Comparison of ENCODE assay signal across 8 mouse cellular contexts in the genomic region with DNA sequence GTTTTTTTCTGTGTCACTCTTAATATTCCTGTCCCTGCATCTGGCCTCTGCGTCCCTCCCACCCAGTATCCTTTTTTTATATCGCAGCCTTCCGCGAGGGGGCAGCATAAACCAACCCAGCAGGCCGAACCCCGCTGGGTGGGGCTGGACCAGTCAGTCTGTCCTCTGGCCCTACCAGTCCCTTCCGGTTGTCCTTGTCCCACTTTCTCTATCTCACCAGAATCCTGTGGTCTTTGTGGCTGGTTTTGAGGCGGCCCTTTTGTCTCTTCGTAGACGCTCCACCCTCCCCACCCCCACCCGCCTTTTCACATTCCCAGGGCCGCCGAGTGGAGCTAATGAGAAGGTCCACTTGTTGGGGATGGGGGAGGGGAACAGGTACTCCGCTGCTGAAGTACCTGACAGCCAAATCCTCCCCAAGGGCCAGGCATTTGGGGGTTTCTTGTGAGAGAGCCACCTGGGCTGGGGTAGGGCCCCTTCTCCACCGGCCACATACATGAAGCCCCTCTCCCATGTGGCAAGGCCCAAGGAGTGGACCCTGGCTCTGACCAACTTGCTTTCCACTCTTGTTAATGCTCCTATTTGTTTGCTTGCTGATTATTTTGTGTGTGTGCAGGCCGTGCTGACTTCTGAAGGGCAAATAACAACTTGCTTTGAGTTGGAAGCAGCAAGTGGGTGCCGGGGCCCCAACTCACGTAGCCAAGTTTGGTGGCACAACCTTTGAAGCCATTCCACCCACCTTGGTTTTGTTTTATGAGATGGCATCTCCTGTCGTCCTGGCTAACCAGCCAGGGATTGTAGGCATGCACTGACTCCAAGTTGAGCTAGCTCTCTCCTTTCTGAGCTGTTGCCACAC. TPM values are rescaled to one million over a fixed set of nuclear protein-coding genes. Genes with fewer than 3 reads are reported as not detected.
DNase-seq lines count a peak whose midpoint lies in the region; ATAC-seq lines count a peak whose summit lies in the region.

A gene (minus strand): TSS at position 267 of the 853 bp plus-strand sequence.

- peaks cover 65% of the 10 kb centered on the region for H3K4me1 ChIP-seq in heart, embryonic 13.5 days
- H3K4me1 ChIP-seq in liver, embryonic 12.5 days, result peaks cover 59% of the 10 kb centered on the region

- H3K9me3 ChIP-seq in heart, embryonic 13.5 days, result no peaks in the 10 kb centered on the region
- H3K9me3 ChIP-seq in liver, embryonic 12.5 days (replicated peaks), result no peaks in the 10 kb centered on the region

- H3K27me3 ChIP-seq in heart, embryonic 13.5 days (replicated peaks), result no peaks in the 10 kb centered on the region
- peaks cover 5% of the 10 kb centered on the region; the same call in 1 of the 2 replicates for H3K27me3 ChIP-seq in liver, embryonic 12.5 days (replicated peaks)
- 0 out of 2 replicates have a peak, but pooled peaks cover 2% of the 10 kb centered on the region for H3K27me3 ChIP-seq in splenic B cell, adult 2 months (ENCODE audit: control insufficient read depth, insufficient read depth, low read length, poor library complexity, severe bottlenecking)

- WGBS in heart, embryonic 13.5 days, result 16% methylated on average over 19 of the region's 19 CpGs
- 16% methylated on average over 19 of the region's 19 CpGs for WGBS in liver, embryonic 12.5 days (ENCODE audit: insufficient replicate concordance)

- H3K36me3 ChIP-seq in heart, embryonic 13.5 days, result peaks cover 3% of the 10 kb centered on the region; the same call in 1 of the 2 replicates
- no peaks in the 10 kb centered on the region for H3K36me3 ChIP-seq in liver, embryonic 12.5 days
- no peaks in the 10 kb centered on the region for H3K36me3 ChIP-seq in splenic B cell, adult 2 months (ENCODE audit: control insufficient read depth, insufficient read depth, low read length, poor library complexity, severe bottlenecking)

- peak; percentile 63 for ATAC-seq in CD4-positive, CD25-positive, alpha-beta regulatory T cell, adult 4 months
- ATAC-seq in heart, embryonic 13.5 days (ENCODE audit: extremely low read depth, insufficient number of reproducible peaks, low FRiP score, low TSS enrichment), result peak; percentile 55
- peak; percentile 69 for ATAC-seq in liver, embryonic 12.5 days

- DNase-seq in c-Kit-negative CD71-positive TER-119-positive erythroid progenitor cells, embryonic 14.5 days (ENCODE audit: low read depth, low spot score), result peak; percentile 48
- DNase-seq in fibroblast of lung, adult 2 months (ENCODE audit: low read depth), result peak; percentile 68
- DNase-seq in kidney, postnatal 10 days, result peak; percentile 94
- DNase-seq in naive thymus-derived CD4-positive, alpha-beta T cell, adult 2 months (ENCODE audit: low read depth), result peak; percentile 68
- DNase-seq in splenic B cell, adult 2 months (ENCODE audit: low read depth, low spot score), result peak; percentile 75

- H3K4me3 ChIP-seq in heart, embryonic 13.5 days, result peak within 1 kb of the TSS; percentile 84
- peak within 1 kb of the TSS; percentile 70 for H3K4me3 ChIP-seq in liver, embryonic 12.5 days

- H3K27ac ChIP-seq in heart, embryonic 13.5 days (replicated peaks), result peak within 1 kb of the TSS; percentile 93
- peak within 1 kb of the TSS; percentile 80 for H3K27ac ChIP-seq in liver, embryonic 12.5 days

- H3K9ac ChIP-seq in heart, embryonic 13.5 days, result peak within 1 kb of the TSS; percentile 96
- H3K9ac ChIP-seq in liver, embryonic 12.5 days, result peak within 1 kb of the TSS; percentile 83

- H3K4me2 ChIP-seq in heart, embryonic 13.5 days, result peak within 1 kb of the TSS; percentile 91
- H3K4me2 ChIP-seq in liver, embryonic 12.5 days, result peak within 1 kb of the TSS; percentile 98

RNA-seq across cellular contexts. Expression of the gene that starts here (rescaled TPM):
- under 1 TPM in 1 of 2 experiments, not detected in 1; 0.12 TPM for polyA plus RNA-seq in CD4-positive, CD25-positive, alpha-beta regulatory T cell, adult 4 months (2017; shearing (Covaris generic))
- polyA plus RNA-seq in heart, embryonic 13.5 days (2015; fragmentation: Nextera tagmentation; extraction: Ambion mirVana), result 89.3 and 89.4 TPM in 2 replicates
- 31.9 and 34.4 TPM in 2 replicates for polyA plus RNA-seq in liver, embryonic 12.5 days (2016; fragmentation: Nextera tagmentation; extraction: Ambion mirVana)

Comparison
In these comparisons a context has a peak if more than half of its experiments do, and no peak if none do; other contexts are left out.
1. Peak in every context shown above with its lines: DNase-seq, ATAC-seq, H3K4me3 ChIP-seq and H3K27ac ChIP-seq.
2. RNA of the gene that starts here (polyA plus RNA-seq): 89.3 to 89.4 TPM in heart, embryonic 13.5 days and 31.9 to 34.4 TPM in liver, embryonic 12.5 days; 0.12 TPM in CD4-positive, CD25-positive, alpha-beta regulatory T cell, adult 4 months; every median in the first group is over 10 times any median in the second.
3. Peak in ATAC-seq in CD4-positive, CD25-positive, alpha-beta regulatory T cell, adult 4 months; RNA of the gene not detected or under 1 TPM.